Mouse (Mus musculus): ENCODE measurements around the gene Cast. TPM values are rescaled to one million over a fixed set of nuclear protein-coding genes. Genes with fewer than 3 reads are reported as not detected.

Gene Cast
- polyA plus RNA-seq, 1 experiment from 2014 or later, result 23.0 TPM

DNA sequence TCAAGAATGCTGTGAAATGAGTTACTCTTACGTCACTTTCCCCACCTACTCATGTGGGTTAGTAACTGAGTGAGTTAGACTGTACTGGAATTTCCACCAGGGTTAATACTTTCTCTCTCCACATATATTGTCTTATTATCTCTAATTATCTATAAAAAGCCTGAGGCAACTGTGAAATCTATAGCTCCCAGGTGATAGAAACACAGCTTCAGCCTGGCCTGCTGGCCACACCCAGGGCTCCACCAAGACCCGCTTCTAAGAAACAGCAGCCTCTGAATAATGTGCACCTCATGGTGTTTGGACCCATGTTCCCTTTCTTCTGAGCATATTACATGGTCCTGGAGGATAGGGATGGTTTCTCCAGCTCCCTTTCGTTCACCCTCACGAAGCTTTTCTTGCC, 74.9 kb downstream of the Cast start:
- Histone ChIP-seq H3K9ac (ENCODE audit: low read depth, low read length) (no peak overlapping the region), H3K36me3 (ENCODE audit: insufficient read depth, low read length) (peaks cover 33% of the 10 kb centered on the region; the same call in 1 of the 2 replicates), H3K9me3 (replicated peaks; ENCODE audit: low read length) (no peaks in the 10 kb centered on the region), H3K27me3 (ENCODE audit: insufficient read depth, low read length) (no peaks in the 10 kb centered on the region), H3K27ac (no peak overlapping the region), H3K4me2 (ENCODE audit: low read length) (no peak overlapping the region), H3K4me1 (replicated peaks; ENCODE audit: insufficient read depth, low read length) (no peaks in the 10 kb centered on the region), H3K4me3 (replicated peaks; ENCODE audit: low read depth, low read length) (no peak overlapping the region)
- DNase-seq (ENCODE audit: low spot score) (no peak), ATAC-seq (replicated peaks; ENCODE audit: low FRiP score, low read depth) (no peak)
- WGBS, result 94% methylated on average over 4 of the region's 4 CpGs
- no peak for TF ChIP-seq CTCF (IDR thresholded peaks at IDR 0.05; ENCODE audit: low read depth)

DNA sequence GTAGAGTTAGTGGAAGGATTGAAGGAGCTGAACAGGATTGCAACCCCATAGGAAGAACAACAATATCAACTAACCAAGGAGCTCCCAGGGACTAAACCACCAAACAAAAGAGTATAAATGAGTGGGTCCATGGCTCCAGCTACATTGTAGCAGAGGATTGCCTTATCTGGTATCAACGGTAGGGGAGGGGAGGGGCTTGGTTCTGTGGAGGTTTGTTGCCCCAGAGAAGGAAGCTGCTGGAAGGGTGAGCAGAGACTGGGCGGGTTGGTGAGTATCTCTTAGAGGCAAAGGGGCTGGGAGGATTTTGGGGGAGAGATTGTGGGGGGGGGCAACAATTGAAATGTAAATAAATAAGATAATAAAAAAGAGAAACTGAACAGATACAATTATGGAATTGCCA, 89.6 kb downstream of the Cast start:
- Histone ChIP-seq H3K4me3 (replicated peaks; ENCODE audit: low read depth, low read length) (no peak overlapping the region), H3K4me1 (replicated peaks; ENCODE audit: insufficient read depth, low read length) (no peaks in the 10 kb centered on the region), H3K27me3 (ENCODE audit: insufficient read depth, low read length) (no peaks in the 10 kb centered on the region), H3K9me3 (replicated peaks; ENCODE audit: low read length) (no peaks in the 10 kb centered on the region), H3K36me3 (ENCODE audit: insufficient read depth, low read length) (peaks cover 14% of the 10 kb centered on the region; the same call in 1 of the 2 replicates), H3K4me2 (ENCODE audit: low read length) (no peak overlapping the region), H3K9ac (ENCODE audit: low read depth, low read length) (no peak overlapping the region), H3K27ac (no peak overlapping the region)
- WGBS, result 94% methylated on average over 2 of the region's 2 CpGs
- no peak for ATAC-seq (replicated peaks; ENCODE audit: low FRiP score, low read depth)
- no peak for TF ChIP-seq CTCF (IDR thresholded peaks at IDR 0.05; ENCODE audit: low read depth)
- no peak for DNase-seq (ENCODE audit: low spot score)

DNA sequence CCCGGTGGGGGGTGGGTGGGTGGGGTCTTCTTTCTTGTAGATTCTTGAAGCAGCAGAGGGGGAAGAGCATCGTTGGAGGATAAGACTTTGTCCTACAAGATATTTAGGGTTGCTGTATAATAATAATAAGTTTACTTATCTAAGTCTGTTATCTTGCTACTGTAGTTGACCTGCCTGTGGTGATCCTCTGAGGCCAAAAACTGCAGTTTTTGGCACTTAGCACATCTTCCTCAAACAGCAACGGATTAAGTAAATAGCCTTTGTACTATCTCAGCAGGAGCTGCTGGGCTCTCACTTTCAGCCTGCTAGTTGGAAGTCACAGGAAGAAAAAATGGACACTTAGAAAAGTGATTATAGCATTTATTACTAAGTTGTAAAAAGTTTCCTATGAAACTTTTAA, 112.4 kb downstream of the Cast start:
- no peak overlapping the region for H3K27ac ChIP-seq
- no peaks in the 10 kb centered on the region for H3K27me3 ChIP-seq (ENCODE audit: insufficient read depth, low read length)
- H3K9ac ChIP-seq (ENCODE audit: low read depth, low read length), result no peak overlapping the region
- WGBS, result 62% methylated on average over 3 of the region's 3 CpGs
- no peak for ATAC-seq (replicated peaks; ENCODE audit: low FRiP score, low read depth)
- peaks cover 12% of the 10 kb centered on the region; the same call in 1 of the 2 replicates for H3K36me3 ChIP-seq (ENCODE audit: insufficient read depth, low read length)
- TF ChIP-seq CTCF (IDR thresholded peaks at IDR 0.05; ENCODE audit: low read depth), result no peak
- no peaks in the 10 kb centered on the region for H3K9me3 ChIP-seq (replicated peaks; ENCODE audit: low read length)
- no peak for DNase-seq (ENCODE audit: low spot score)
- no peaks in the 10 kb centered on the region for H3K4me1 ChIP-seq (replicated peaks; ENCODE audit: insufficient read depth, low read length)
- H3K4me2 ChIP-seq (ENCODE audit: low read length), result no peak overlapping the region
- H3K4me3 ChIP-seq (replicated peaks; ENCODE audit: low read depth, low read length), result no peak overlapping the region

DNA sequence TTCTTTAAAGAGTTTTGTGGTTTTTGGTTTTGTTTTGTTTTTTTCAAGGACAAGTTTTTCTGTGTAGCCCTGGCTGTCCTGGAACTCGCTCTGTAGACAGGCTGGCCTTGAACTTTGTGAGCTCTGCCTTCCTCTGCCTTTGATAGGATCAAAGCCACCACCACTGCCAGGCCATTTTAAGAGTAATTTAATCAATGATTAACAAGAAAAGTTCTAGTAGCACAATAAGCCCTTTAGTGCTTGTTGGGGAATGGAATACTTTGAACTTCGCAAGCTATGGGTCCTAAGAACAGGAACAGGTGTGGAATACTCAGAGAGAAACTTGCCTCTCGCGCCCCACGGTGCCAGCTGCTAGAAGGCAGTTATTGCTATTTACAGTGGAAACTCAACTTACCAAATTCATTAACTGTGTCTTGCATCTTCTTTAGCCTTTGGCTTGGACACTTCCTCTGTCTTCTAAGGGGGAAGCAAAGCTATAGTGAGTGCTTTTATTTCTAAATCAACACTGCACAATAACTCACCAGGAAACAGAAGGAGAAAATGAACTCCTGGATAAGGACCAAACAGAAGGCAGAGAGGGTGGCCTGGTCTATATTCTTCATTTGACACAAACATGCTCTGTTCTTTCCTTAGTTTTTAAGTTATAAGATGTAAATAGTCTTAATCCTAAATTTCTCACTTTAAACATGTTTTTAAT, 113.0 kb downstream of the Cast start:
- H3K4me2 ChIP-seq (ENCODE audit: low read length), result no peak overlapping the region
- H3K9ac ChIP-seq (ENCODE audit: low read depth, low read length), result no peak overlapping the region
- H3K36me3 ChIP-seq (ENCODE audit: insufficient read depth, low read length), result peaks cover 15% of the 10 kb centered on the region; the same call in 1 of the 2 replicates
- no peaks in the 10 kb centered on the region for H3K4me1 ChIP-seq (replicated peaks; ENCODE audit: insufficient read depth, low read length)
- no peaks in the 10 kb centered on the region for H3K27me3 ChIP-seq (ENCODE audit: insufficient read depth, low read length)
- no peak for TF ChIP-seq CTCF (IDR thresholded peaks at IDR 0.05; ENCODE audit: low read depth)
- H3K27ac ChIP-seq, result no peak overlapping the region
- no peak overlapping the region for H3K4me3 ChIP-seq (replicated peaks; ENCODE audit: low read depth, low read length)
- WGBS, result 77% methylated on average over 5 of the region's 5 CpGs
- H3K9me3 ChIP-seq (replicated peaks; ENCODE audit: low read length), result no peaks in the 10 kb centered on the region
- DNase-seq (ENCODE audit: low spot score), result no peak
- no peak for ATAC-seq (replicated peaks; ENCODE audit: low FRiP score, low read depth)

Other genes starting within 250 kb of the Cast start
- 28.0 and 29.7 TPM in 2 replicates for gene Erap1, start 169.2 kb downstream of the Cast start, polyA plus RNA-seq (2015; fragmentation: Nextera tagmentation; extraction: Ambion mirVana)

All from kidney, postnatal 0 days (tissue).